Mouse (Mus musculus) stomach, embryonic 14.5 days (tissue): Measurements from ENCODE around the gene Kctd17. TPM values are rescaled to one million over a fixed set of nuclear protein-coding genes. Genes with fewer than 3 reads are reported as not detected.

ENCODE experiments used
- ATAC-seq: fragments of 200-750 bp; cut with Nextera tagmentation; 2 replicates; pipeline ENCODE4 v1.8.0; 2017; ENCODE audit warnings: low read depth, moderate TSS enrichment; ENCODE audit not compliant: insufficient number of reproducible peaks, insufficient read depth, low FRiP score
- H3K27ac ChIP-seq: fragments of 300-500 bp; sonication (generic); 2 replicates; pipeline ENCODE4 v1.5.1; 2014; ENCODE audit warnings: mild to moderate bottlenecking, low read length, moderate library complexity, mixed read lengths
- H3K27me3 ChIP-seq: fragments of 300-500 bp; sonication (generic); 2 replicates; pipeline ENCODE4 v1.6.1; 2014; ENCODE audit warnings: low read length, control low read depth, mixed read lengths; ENCODE audit not compliant: control insufficient read depth, insufficient read depth
- H3K36me3 ChIP-seq: fragments of 300-500 bp; sonication (generic); 2 replicates; pipeline ENCODE4 v1.6.1; 2014; ENCODE audit warnings: mild to moderate bottlenecking, control low read depth, low read length, moderate library complexity, mixed read lengths; ENCODE audit not compliant: control insufficient read depth, insufficient read depth
- H3K4me1 ChIP-seq: fragments of 300-500 bp; sonication (generic); 2 replicates; pipeline ENCODE4 v1.6.1; 2014; ENCODE audit warnings: low read length, control low read depth, mixed read lengths; ENCODE audit not compliant: control insufficient read depth, insufficient read depth
- H3K4me2 ChIP-seq: fragments of 300-500 bp; sonication (generic); replicated peaks from 2 replicates; pipeline ENCODE4 v1.6.1; 2014; ENCODE audit warnings: low read depth, low read length, control low read depth
- H3K4me3 ChIP-seq: fragments of 300-500 bp; sonication (generic); 2 replicates; pipeline ENCODE4 v1.5.1; 2014; ENCODE audit warnings: low read depth, low read length, control low read depth
- H3K9ac ChIP-seq: fragments of 300-500 bp; sonication (generic); replicated peaks from 2 replicates; pipeline ENCODE4 v1.6.1; 2014; ENCODE audit warnings: low read depth, mild to moderate bottlenecking, control low read depth, low read length, moderate library complexity, mixed read lengths
- H3K9me3 ChIP-seq: fragments of 300-500 bp; sonication (generic); 2 replicates; pipeline ENCODE4 v1.6.1; 2016; ENCODE audit warnings: low read depth, low read length, control low read depth; ENCODE audit not compliant: control insufficient read depth
- WGBS: fragments of 180-500 bp; shearing (Covaris S2); extraction: QIAGEN DNeasy Blood & Tissue Kit; methylation state at CpG from one replicate; pipeline ENCODE4 v1.1.7; 2014; 5-methylcytosine and 5-hydroxymethylcytosine counted together
- polyA plus RNA-seq: library from polyadenylated mRNA; unstranded; fragments of >200 nt; fragmentation: Nextera tagmentation; extraction: Ambion mirVana; gene quantifications from 2 replicates; pipeline ENCODE4 v1.2.1, GENCODE M21; 2014

Kctd17 gene
- polyA plus RNA-seq, 1 experiment from 2014 or later = 39.4 TPM

DNA sequence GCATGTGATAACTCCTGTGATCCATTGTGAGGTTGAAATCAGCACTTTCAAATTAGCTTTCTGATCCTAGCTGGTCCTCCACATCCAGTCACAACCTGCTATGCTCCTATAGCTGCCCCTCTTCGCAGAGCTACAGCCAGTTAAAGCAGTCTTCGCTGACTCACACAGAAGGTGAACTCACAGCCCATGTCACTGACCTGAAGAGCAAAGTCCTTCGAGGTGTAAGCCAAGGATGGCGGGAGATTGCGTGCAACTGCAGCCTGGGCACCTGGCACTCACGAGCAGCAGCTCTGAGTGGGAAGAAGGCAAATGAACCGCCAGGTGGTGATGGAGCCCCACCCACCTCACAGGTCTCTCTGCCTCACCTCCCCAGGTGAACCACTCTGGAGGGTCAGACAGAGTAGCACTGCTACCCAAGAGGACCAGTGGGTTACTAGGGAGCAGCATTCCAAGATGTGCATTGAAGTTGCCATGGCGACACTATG is 32.8 kb upstream of the Kctd17 start, which contains the start of gene Tex33:
Gene Tex33, minus strand, starts transcription at position 435 of the 485 bp plus-strand sequence.
- ATAC-seq = no peak
- Histone ChIP-seq H3K4me1 (no peaks in the 10 kb centered on the region), H3K4me3 (no peak within 1 kb of the TSS), H3K9me3 (no peaks in the 10 kb centered on the region), H3K9ac (no peak within 1 kb of the TSS), H3K36me3 (no peaks in the 10 kb centered on the region), H3K27me3 (no peaks in the 10 kb centered on the region), H3K27ac (no peak within 1 kb of the TSS), H3K4me2 (no peak within 1 kb of the TSS)
- 79% methylated on average over 8 of the region's 8 CpGs for WGBS

DNA sequence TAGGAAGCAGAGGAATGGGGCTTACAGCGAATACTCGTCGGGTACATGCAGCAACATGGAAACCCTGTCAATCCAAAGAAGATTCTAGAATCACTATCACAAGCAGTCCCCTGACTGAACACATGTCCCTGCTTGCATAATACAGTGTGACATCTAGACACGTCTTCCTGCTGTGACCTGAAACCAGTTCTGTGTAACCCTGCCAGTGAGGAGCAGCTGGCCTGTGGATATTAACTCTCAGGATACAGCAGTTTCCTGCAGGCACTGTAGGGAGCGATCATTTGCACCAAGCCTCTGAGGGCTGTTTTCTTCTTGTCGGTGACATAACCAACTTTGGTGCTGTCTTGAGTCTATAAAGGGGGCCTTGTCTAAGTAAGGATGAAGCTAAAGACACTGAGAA is 27.0 kb upstream of the Kctd17 start:
- Histone ChIP-seq H3K27me3 (no peaks in the 10 kb centered on the region), H3K4me1 (peaks cover 26% of the 10 kb centered on the region), H3K4me3 (no peak overlapping the region), H3K4me2 (no peak overlapping the region), H3K9me3 (no peaks in the 10 kb centered on the region), H3K27ac (no peak overlapping the region), H3K36me3 (no peaks in the 10 kb centered on the region), H3K9ac (no peak overlapping the region)
- no peak for ATAC-seq
- WGBS = 69% methylated on average over 6 of the region's 6 CpGs

DNA sequence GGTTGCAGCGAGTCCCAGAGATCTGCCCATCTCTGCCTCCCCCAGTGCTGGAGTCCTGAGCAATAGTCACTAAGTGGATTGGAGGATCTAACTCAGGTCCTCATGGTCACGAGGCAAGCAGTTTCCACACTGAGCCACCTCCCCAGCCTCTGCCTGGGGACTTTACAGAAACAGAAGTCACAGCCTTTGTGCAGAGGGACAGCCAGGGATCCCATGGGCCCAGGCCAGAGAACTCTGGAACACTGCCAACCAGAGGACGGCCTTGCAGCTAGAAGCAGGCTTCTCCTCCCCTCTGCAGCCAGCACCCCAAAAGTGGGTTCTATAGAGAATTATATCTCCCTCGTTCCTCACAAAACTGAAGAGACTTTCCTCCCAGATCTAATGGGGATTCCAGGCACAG is 26.4 kb upstream of the Kctd17 start:
- Histone ChIP-seq H3K27ac (0 out of 2 replicates have a peak overlapping the region, but pooled peaks have one; percentile 6), H3K36me3 (no peaks in the 10 kb centered on the region), H3K9ac (no peak overlapping the region; the same call in 1 of the 2 replicates)

DNA sequence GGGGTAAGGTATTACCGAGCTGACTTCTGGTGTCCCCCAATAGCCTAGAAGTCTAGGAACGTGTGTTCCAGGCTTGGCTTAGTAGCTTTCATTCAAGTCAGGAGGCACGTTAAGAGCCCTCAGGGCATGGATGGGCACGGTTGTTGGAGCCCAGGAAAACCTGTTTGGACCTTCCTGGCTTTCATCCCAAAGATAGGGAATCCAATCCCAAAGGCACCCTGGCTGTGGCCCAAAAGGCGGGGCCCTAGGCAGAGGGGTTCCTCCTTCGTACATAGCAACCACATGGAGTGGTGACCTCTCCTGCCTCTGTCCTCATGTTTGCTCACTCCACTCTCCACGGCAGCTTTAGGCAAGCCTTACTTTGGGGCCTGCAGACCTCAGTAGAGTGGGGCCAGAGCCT is 25.9 kb upstream of the Kctd17 start:
- 77% methylated on average over 7 of the region's 7 CpGs for WGBS
- ATAC-seq = no peak
- no peaks in the 10 kb centered on the region for H3K36me3 ChIP-seq
- H3K27ac ChIP-seq = no peak overlapping the region
- no peak overlapping the region for H3K9ac ChIP-seq
- no peak overlapping the region for H3K4me2 ChIP-seq
- no peaks in the 10 kb centered on the region for H3K9me3 ChIP-seq
- no peaks in the 10 kb centered on the region for H3K27me3 ChIP-seq
- no peak overlapping the region for H3K4me3 ChIP-seq
- H3K4me1 ChIP-seq = peaks cover 32% of the 10 kb centered on the region

More for the DNA sequence above, 26.4 kb upstream of the Kctd17 start:
- 56% methylated on average over 4 of the region's 4 CpGs for WGBS
- Histone ChIP-seq H3K4me2 (no peak overlapping the region), H3K9me3 (no peaks in the 10 kb centered on the region), H3K27me3 (no peaks in the 10 kb centered on the region), H3K4me1 (peaks cover 27% of the 10 kb centered on the region), H3K4me3 (no peak overlapping the region)
- no peak for ATAC-seq

DNA sequence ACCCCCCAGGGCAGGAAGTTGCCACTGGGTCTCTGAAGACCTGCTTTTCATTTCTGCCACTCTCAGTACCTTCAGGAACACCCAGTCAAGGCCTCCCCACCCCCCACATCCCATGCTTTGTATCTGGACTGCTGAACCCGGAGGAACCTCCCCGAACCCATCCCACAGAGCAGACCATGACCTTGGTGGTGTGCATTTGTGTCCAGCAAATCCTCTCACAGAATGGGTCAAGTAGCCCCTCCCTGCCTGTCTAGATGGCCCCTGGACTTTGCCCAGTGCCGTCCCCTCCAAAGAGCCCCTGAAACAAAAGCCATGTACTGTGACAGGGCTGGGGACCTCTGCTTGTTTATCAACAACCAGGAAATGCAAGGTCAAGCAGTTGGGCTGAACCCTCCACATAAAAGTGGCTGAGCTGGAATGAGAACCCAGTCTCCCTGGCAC is 25.0 kb upstream of the Kctd17 start:
- 34% methylated on average over 3 of the region's 3 CpGs for WGBS
- H3K4me1 ChIP-seq = peaks cover 34% of the 10 kb centered on the region
- H3K27ac ChIP-seq = peak overlapping the region; percentile 48; the same call in 1 of the 2 replicates
- no peaks in the 10 kb centered on the region for H3K36me3 ChIP-seq
- ATAC-seq = no peak
- no peaks in the 10 kb centered on the region for H3K9me3 ChIP-seq
- H3K27me3 ChIP-seq = no peaks in the 10 kb centered on the region
- peak overlapping the region; percentile 11 for H3K4me2 ChIP-seq
- no peak overlapping the region for H3K9ac ChIP-seq
- H3K4me3 ChIP-seq = no peak overlapping the region

DNA sequence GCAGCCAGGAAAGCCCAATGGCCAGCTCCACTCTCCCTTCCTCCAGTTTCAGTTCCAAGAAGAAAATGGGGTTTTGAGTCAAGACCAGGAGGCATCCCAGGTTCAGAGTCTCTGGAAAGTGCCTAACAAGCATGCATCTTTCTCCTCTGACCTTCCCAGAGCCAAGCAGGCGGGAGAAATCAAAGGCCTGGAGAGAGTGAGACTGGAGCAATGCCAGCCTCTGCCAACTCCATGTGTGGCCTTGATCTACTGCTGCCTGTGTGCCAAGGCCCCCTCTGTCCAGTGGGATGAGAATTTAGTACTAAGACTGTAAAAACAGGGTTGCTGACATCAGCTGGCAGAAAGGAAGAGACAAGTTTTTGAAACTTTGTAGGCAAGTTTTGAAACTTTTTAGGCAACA is 24.5 kb upstream of the Kctd17 start:
- ATAC-seq = no peak
- H3K27me3 ChIP-seq = no peaks in the 10 kb centered on the region
- peaks cover 34% of the 10 kb centered on the region for H3K4me1 ChIP-seq
- peak overlapping the region; percentile 11 for H3K4me2 ChIP-seq
- peak overlapping the region; percentile 48; the same call in 1 of the 2 replicates for H3K27ac ChIP-seq
- WGBS = 58% methylated on average over 1 of the region's 1 CpGs
- no peaks in the 10 kb centered on the region for H3K9me3 ChIP-seq
- H3K4me3 ChIP-seq = no peak overlapping the region
- no peaks in the 10 kb centered on the region for H3K36me3 ChIP-seq
- no peak overlapping the region for H3K9ac ChIP-seq

DNA sequence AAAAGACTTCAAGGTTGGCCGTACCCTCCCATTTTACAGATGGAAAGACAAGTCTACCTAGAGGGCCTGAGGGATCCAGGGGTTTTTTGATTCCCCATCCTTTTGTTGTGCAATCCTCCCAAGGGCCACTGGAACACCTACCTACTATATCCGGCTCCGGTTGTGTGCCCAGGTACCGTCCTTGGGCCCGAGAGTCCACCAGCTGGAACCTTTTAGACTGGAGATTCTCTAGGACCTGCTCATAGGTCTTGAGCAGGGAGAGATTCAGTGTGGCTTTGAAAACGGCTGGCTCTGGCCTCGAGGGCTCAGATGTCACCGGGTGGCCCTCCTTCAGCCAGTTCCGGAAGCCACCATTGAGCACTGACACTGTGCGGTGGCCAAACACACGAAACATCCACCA is 23.3 kb upstream of the Kctd17 start:
- no peak for ATAC-seq
- Histone ChIP-seq H3K4me1 (peaks cover 39% of the 10 kb centered on the region), H3K9me3 (no peaks in the 10 kb centered on the region), H3K36me3 (no peaks in the 10 kb centered on the region), H3K27ac (no peak overlapping the region; the same call in 1 of the 2 replicates), H3K4me2 (peak overlapping the region; percentile 81), H3K9ac (no peak overlapping the region; the same call in 1 of the 2 replicates), H3K4me3 (peak overlapping the region; percentile 68), H3K27me3 (peaks cover 5% of the 10 kb centered on the region; the same call in 1 of the 2 replicates)
- 56% methylated on average over 11 of the region's 11 CpGs for WGBS

DNA sequence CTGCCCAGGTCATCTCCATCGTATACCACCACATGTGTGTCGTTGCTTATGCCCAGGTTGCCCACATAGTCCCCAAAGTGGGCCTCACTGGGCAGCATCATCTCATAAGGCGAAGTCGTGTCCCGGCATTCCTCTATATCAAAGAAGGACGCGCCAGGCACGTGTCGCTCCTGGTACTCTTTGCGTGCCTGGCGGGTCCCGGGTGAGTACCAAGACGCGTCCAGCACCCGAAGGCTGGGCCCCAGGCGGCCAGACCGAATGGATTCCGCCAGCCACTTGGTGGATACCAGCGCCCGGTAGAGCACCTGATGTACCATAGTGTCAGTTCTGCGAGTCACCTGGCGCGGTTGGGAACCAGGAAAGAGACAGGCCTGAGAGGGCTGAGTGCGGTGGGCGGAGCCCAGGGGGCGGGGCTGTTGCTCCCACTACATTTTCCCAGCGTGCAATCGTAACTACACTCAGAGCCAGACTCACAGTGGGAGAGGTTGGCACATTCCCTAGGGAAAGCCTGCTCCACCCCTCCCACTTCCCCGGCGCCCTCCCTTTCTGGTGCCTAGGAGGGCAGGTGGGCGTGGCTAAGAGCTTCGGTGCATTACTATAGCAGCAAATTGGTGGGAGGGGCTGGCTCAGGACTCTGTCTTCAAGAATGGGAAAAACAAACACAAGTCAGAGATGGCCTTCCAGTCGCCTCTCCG is 22.7 kb upstream of the Kctd17 start, which contains the start of gene Tst:
Gene Tst, minus strand, starts transcription at position 391 of the 695 bp plus-strand sequence.
- 2% methylated on average over 34 of the region's 34 CpGs for WGBS
- H3K4me1 ChIP-seq = peaks cover 41% of the 10 kb centered on the region
- H3K27me3 ChIP-seq = peaks cover 11% of the 10 kb centered on the region; the same call in 1 of the 2 replicates
- H3K27ac ChIP-seq = peak within 1 kb of the TSS; percentile 93
- peak within 1 kb of the TSS; percentile 68 for H3K4me3 ChIP-seq
- ATAC-seq = peak; percentile 87
- no peaks in the 10 kb centered on the region for H3K9me3 ChIP-seq
- H3K9ac ChIP-seq = peak within 1 kb of the TSS; percentile 53
- H3K4me2 ChIP-seq = peak within 1 kb of the TSS; percentile 81
- no peaks in the 10 kb centered on the region for H3K36me3 ChIP-seq
